Mouse (Mus musculus) limb, embryonic 12.5 days (tissue): ENCODE measurements at regions not wholly inside any gene's neighbourhood (a gene's known extent, or its start where the extent isn't known, plus 50 kb on each side); places are given as distances from the start of the nearest gene placed in this dataset.

Experiments
- ATAC-seq: fragments of 200-750 bp; cut with Nextera tagmentation; 2 replicates; pipeline ENCODE4 v1.8.0; 2017; ENCODE audit warnings: low read depth, moderate TSS enrichment; ENCODE audit not compliant: insufficient number of reproducible peaks, insufficient read depth, low FRiP score, low TSS enrichment
- H3K27ac ChIP-seq: fragments of 300-500 bp; sonication (generic); 2 replicates; pipeline ENCODE4 v1.5.1; 2016; ENCODE audit warnings: mild to moderate bottlenecking, moderate library complexity
- H3K27me3 ChIP-seq: fragments of 300-500 bp; sonication (generic); 2 replicates; pipeline ENCODE4 v1.6.1; 2016; ENCODE audit warnings: mild to moderate bottlenecking, moderate library complexity
- H3K36me3 ChIP-seq: fragments of 300-500 bp; sonication (generic); 2 replicates; pipeline ENCODE4 v1.6.1; 2016; ENCODE audit warnings: mild to moderate bottlenecking, moderate library complexity
- H3K4me1 ChIP-seq: fragments of 300-500 bp; sonication (generic); replicated peaks from 2 replicates; pipeline ENCODE4 v1.6.1; 2016
- H3K4me2 ChIP-seq: fragments of 300-500 bp; sonication (generic); 2 replicates; pipeline ENCODE4 v1.6.1; 2016; ENCODE audit warnings: mild to moderate bottlenecking, moderate library complexity
- H3K4me3 ChIP-seq: fragments of 300-500 bp; sonication (generic); replicated peaks from 2 replicates; pipeline ENCODE4 v1.5.1; 2016; ENCODE audit warnings: mild to moderate bottlenecking
- H3K9ac ChIP-seq: fragments of 300-500 bp; sonication (generic); replicated peaks from 2 replicates; pipeline ENCODE4 v1.6.1; 2016; ENCODE audit warnings: mild to moderate bottlenecking, moderate library complexity
- H3K9me3 ChIP-seq: fragments of 300-500 bp; sonication (generic); 2 replicates; pipeline ENCODE4 v1.6.1; 2016; ENCODE audit warnings: mild to moderate bottlenecking, moderate library complexity
- WGBS: fragments of 180-500 bp; shearing (Covaris S2); methylation state at CpG from one replicate; pipeline ENCODE4 v1.1.7; 2016; 5-methylcytosine and 5-hydroxymethylcytosine counted together

DNA sequence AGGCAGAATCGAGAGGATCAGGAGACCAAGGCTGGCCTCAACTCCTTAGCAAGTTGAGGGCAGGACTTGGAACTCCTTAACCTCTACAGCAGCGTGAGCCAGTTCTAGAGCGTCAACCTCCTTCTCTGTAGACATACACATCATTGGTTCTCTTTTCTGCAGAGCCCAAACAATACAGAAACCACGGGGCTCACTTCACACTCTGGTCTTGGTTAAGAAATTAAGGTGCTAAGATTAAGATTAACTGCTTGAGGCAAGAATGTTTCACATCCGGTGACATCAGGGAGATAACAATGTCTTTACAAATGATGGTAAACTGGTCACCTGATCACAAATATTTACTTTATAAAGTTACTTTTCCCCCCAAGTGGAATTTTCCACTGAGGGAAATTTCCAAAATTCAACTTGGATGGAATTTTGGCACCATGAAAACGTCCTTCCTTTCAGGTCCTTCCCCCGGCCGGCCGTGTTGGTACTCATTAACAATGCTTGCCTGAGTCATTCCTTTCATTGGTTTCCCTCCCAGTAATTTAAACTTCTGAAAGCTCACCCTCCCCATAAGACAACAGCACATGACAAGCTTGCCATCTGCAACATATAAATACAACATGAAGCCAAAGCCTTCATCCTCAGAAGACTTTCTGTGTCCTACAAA lies 77.3 kb upstream of the Kdm7a start:
- Histone ChIP-seq H3K4me2 (no peak overlapping the region), H3K27ac (no peak overlapping the region), H3K36me3 (no peaks in the 10 kb centered on the region; the same call in 1 of the 2 replicates), H3K4me1 (peaks cover 19% of the 10 kb centered on the region), H3K4me3 (no peak overlapping the region), H3K9me3 (no peaks in the 10 kb centered on the region), H3K27me3 (no peaks in the 10 kb centered on the region), H3K9ac (no peak overlapping the region)
- no peak for ATAC-seq
- 83% methylated on average over 9 of the region's 9 CpGs for WGBS

DNA sequence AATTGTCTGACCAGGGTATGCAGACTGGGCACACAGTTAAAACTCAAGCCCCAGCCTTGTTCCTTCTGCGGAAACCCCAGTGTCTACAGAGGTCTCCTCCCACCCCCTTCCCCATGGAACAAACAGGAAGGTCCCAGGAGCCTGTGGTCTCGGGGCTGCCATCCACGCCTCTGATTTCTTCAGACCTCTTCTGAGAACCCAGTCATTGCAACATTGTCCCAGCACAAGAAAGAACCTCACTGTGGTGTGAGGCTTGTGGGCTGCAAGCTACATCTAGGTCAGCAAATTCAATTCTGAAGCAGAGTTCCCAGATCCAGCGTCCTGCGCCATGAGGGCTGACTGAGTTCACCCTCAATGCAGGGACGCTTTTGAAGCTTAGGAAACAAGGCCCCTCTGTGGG lies 71.7 kb upstream of the Kdm7a start:
- no peaks in the 10 kb centered on the region for H3K9me3 ChIP-seq
- H3K4me2 ChIP-seq = no peak overlapping the region
- 86% methylated on average over 6 of the region's 6 CpGs for WGBS
- no peak overlapping the region for H3K27ac ChIP-seq
- no peak overlapping the region for H3K4me3 ChIP-seq
- no peak overlapping the region for H3K9ac ChIP-seq
- no peaks in the 10 kb centered on the region for H3K4me1 ChIP-seq
- no peak for ATAC-seq
- no peaks in the 10 kb centered on the region for H3K27me3 ChIP-seq
- H3K36me3 ChIP-seq = no peaks in the 10 kb centered on the region

DNA sequence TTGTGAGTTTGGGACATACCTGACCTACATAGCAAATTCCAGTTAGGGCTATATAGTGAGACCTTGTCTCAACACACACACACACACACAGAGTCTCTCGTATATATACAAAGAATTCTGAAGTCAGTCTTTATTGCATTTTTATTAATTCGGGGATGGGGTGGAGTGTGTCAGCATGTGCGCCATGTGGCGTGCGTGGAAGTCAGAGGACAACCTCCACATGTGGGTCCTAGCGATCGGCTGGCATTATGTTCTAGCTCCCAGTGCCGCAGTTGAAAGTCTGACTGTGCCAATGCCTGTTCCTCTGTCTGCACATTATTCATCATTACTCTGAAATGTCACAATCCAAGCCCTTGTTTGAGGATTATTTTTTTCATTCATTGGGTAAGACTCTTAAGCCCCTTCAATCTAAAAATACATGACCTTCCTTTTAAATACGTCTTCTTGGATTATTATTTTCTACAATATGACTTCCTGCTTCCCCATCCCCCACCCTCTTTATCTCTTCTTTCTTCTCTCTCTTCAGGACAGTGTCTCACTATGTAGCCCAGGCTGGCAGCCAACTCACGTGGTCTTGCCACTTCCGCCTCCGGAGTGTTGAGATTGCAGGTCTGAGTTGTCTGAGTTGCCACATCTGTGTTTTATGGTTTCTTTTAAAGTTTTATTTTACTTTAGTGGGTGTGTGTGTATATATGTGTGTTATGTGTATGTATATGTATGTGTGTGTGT lies 68.3 kb upstream of the Kdm7a start:
- Histone ChIP-seq H3K36me3 (no peaks in the 10 kb centered on the region), H3K27me3 (no peaks in the 10 kb centered on the region), H3K9me3 (no peaks in the 10 kb centered on the region), H3K4me2 (no peak overlapping the region), H3K4me1 (no peaks in the 10 kb centered on the region), H3K27ac (no peak overlapping the region), H3K4me3 (no peak overlapping the region), H3K9ac (no peak overlapping the region)
- ATAC-seq = no peak
- WGBS = 88% methylated on average over 12 of the region's 12 CpGs

DNA sequence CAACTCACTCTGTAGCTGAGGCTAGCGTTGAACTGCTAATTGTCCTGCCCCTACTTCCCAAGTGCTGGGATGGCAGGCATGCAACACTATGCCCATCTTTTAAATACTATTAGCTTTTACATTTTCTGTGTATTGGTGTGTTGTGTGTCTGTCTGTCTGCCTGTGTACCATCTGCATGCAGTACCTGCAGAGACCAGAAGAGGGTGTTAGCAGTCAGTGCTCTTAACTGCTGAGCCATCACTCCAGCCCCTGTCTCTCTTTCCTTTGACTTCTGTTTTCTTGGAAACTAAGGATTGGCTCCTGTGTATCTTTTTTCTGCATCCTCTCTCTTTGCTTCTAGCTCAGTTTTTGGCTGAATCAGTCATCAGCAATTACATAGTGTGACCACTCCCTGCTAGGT lies 66.8 kb upstream of the Kdm7a start:
- H3K36me3 ChIP-seq = no peaks in the 10 kb centered on the region
- no peak overlapping the region for H3K4me3 ChIP-seq
- H3K4me2 ChIP-seq = no peak overlapping the region
- no peak overlapping the region for H3K27ac ChIP-seq
- H3K9ac ChIP-seq = no peak overlapping the region
- ATAC-seq = no peak
- no peaks in the 10 kb centered on the region for H3K27me3 ChIP-seq
- WGBS = 95% methylated on average over 1 of the region's 1 CpGs
- no peaks in the 10 kb centered on the region for H3K9me3 ChIP-seq
- peaks cover 11% of the 10 kb centered on the region; the same call in 1 of the 2 replicates for H3K4me1 ChIP-seq

DNA sequence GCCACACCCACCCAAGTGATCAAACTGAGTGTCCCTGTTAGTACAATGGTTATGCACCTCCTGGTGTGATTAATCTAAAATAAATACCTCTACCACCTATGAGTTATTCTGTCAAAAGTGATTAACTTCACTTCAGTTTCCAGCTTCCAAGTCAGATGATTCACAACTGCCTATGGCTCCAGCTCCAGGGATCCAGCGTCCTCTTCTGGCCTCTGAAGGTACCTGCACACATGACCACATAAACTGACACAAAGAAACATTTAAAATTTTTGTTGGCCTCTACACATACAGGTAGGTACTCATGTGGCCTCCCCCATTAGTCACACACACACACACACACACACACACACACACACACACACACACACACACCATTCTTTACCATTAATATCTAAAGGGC lies 63.9 kb upstream of the Kdm7a start:
- no peak overlapping the region for H3K4me3 ChIP-seq
- no peaks in the 10 kb centered on the region for H3K27me3 ChIP-seq
- H3K9me3 ChIP-seq = no peaks in the 10 kb centered on the region
- peaks cover 11% of the 10 kb centered on the region; the same call in 1 of the 2 replicates for H3K4me1 ChIP-seq
- H3K9ac ChIP-seq = no peak overlapping the region
- no peak for ATAC-seq
- H3K36me3 ChIP-seq = no peaks in the 10 kb centered on the region
- 74% methylated on average over 1 of the region's 1 CpGs for whole genome bisulfite sequencing
- no peak overlapping the region for H3K4me2 ChIP-seq
- no peak overlapping the region for H3K27ac ChIP-seq

DNA sequence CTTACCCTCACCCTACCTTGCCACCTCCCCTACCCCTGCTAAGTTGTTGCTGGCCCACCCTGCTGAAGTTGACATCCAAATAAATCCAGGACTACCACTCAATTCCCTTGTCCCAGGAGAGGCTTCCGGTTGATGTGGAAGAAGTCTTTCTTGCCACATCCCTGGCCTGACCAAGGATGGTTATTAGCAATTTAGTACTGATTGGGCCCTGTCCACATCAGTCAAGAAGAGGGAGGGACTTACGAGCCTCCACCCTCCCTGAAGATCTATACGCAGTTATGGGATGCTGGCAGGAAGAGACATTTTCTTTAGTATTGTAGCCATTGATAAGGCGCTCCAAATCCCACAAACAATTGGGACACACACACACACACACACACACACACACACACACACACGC lies 63.1 kb upstream of the Kdm7a start:
- no peak overlapping the region for H3K27ac ChIP-seq
- H3K27me3 ChIP-seq = no peaks in the 10 kb centered on the region
- H3K9me3 ChIP-seq = no peaks in the 10 kb centered on the region
- peaks cover 15% of the 10 kb centered on the region for H3K4me1 ChIP-seq
- H3K9ac ChIP-seq = no peak overlapping the region
- no peak for ATAC-seq
- no peak overlapping the region for H3K4me2 ChIP-seq
- WGBS = 60% methylated on average over 5 of the region's 5 CpGs
- H3K36me3 ChIP-seq = no peaks in the 10 kb centered on the region
- no peak overlapping the region for H3K4me3 ChIP-seq

DNA sequence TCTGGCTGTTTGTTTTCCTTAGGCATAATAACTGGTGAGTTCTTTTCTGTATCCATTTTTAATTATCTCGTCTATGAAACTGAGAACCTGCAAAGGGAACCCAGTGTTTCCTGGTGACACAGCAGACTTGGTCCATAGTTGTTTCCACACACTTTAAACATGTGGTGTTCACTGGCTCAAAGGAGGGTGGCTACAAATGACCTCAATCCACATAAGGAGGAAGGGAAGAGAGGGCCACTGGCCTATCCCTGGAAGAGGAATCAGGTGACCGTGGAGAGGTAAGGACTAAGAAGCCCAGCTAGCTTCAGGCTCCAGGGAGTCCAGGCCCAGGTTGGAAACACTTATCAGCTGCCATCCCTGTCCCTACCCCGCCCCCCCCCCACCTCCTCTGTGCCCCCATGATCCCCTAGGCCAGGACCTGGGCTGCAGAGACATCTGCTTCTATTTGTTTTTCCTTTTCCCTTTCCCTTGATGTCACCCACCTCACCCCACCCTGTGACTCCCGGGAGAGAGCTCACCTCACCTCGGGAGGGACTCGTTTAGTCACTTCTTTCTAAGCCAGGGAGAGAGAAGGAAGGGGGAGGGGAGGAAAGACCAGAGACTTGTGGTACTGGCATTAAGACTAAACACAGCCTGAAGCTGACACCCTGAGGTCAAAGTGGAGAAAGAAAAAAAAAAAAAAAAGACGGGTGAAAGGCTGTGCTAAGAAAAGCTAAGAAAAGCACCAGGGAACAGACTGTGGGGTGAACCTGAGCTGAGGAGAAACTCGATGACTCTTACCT lies 62.2 kb upstream of the Kdm7a start:
- Histone ChIP-seq H3K27ac (no peak overlapping the region), H3K36me3 (no peaks in the 10 kb centered on the region), H3K9me3 (no peaks in the 10 kb centered on the region), H3K9ac (no peak overlapping the region), H3K4me3 (no peak overlapping the region), H3K27me3 (no peaks in the 10 kb centered on the region), H3K4me2 (no peak overlapping the region), H3K4me1 (peaks cover 24% of the 10 kb centered on the region)
- ATAC-seq = no peak
- 13% methylated on average over 8 of the region's 8 CpGs for WGBS

DNA sequence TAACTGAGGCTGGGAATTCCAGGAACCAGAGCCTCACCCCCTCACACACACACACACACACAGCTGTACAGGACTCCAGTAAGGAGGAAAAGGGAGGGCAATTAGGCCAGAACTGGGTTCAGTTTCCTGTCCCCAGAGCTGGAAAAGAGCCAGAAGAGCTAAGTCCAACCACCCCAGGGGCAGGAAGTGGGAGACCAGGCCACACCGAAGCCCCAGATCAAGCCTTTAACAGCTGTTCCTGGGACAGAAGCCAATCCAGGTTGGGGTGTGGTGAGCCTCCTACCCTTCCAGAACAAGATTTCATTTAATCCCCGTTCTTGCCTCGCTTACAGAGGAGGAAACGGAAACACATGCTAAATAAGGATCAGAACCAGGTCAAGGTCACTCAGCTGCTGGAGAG lies 58.1 kb upstream of the Kdm7a start:
- no peaks in the 10 kb centered on the region for H3K9me3 ChIP-seq
- no peak overlapping the region for H3K9ac ChIP-seq
- 26% methylated on average over 4 of the region's 4 CpGs for WGBS
- no peak overlapping the region for H3K4me2 ChIP-seq
- peak overlapping the region; percentile 68; the same call in 1 of the 2 replicates for H3K27ac ChIP-seq
- H3K27me3 ChIP-seq = no peaks in the 10 kb centered on the region
- H3K4me1 ChIP-seq = peaks cover 30% of the 10 kb centered on the region
- no peak overlapping the region for H3K4me3 ChIP-seq
- no peaks in the 10 kb centered on the region for H3K36me3 ChIP-seq
- ATAC-seq = peak; percentile 75

DNA sequence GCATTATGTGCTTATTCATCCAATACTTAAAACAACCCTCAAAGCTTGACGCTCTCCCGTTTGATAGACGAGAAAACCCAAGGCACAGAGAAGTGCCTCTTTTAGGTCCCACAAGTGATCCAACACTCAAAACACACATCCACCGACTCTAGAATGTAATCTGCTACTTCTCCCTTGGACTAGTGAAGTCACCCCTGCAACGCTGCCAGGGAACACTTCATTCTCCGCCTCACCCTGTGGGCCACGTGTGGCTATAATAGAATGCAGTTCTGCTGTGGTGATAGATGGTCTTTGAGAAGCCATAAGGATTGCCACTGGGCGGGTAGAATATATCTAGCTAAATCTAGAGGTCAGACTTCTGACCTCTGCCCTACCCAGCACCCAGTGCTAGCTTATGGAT lies 57.0 kb upstream of the Kdm7a start:
- Histone ChIP-seq H3K4me3 (no peak overlapping the region), H3K27me3 (no peaks in the 10 kb centered on the region), H3K9me3 (no peaks in the 10 kb centered on the region), H3K4me1 (peaks cover 19% of the 10 kb centered on the region), H3K36me3 (no peaks in the 10 kb centered on the region), H3K9ac (no peak overlapping the region), H3K4me2 (no peak overlapping the region), H3K27ac (no peak overlapping the region)
- ATAC-seq = no peak
- 72% methylated on average over 8 of the region's 8 CpGs for WGBS

- H3K27ac ChIP-seq = no peak overlapping the region
- no peak overlapping the region for H3K4me3 ChIP-seq
- no peak overlapping the region for H3K4me2 ChIP-seq
- ATAC-seq = no peak
- H3K9ac ChIP-seq = no peak overlapping the region
- H3K27me3 ChIP-seq = 0 out of 2 replicates have a peak, but pooled peaks cover 4% of the 10 kb centered on the region
- no peaks in the 10 kb centered on the region for H3K36me3 ChIP-seq
- no peaks in the 10 kb centered on the region for H3K9me3 ChIP-seq
- peaks cover 29% of the 10 kb centered on the region for H3K4me1 ChIP-seq
- whole genome bisulfite sequencing = 47% methylated on average over 8 of the region's 8 CpGs
Observed at GRCm38 (mm10) chr6:39261951-39262350, 55.4 kb upstream of the Kdm7a start.

- Histone ChIP-seq H3K4me1 (peaks cover 40% of the 10 kb centered on the region), H3K27me3 (peaks cover 11% of the 10 kb centered on the region), H3K9ac (no peak overlapping the region)
Observed at GRCm38 (mm10) chr6:39260480-39260879, 53.9 kb upstream of the Kdm7a start.

More at GRCm38 (mm10) chr6:39260480-39260879, 53.9 kb upstream of the Kdm7a start:
- 91% methylated on average over 4 of the region's 4 CpGs for WGBS
- Histone ChIP-seq H3K9me3 (no peaks in the 10 kb centered on the region), H3K4me2 (no peak overlapping the region), H3K4me3 (no peak overlapping the region), H3K27ac (no peak overlapping the region), H3K36me3 (no peaks in the 10 kb centered on the region)
- ATAC-seq = no peak
